Mouse (Mus musculus) NIH3T3 (cell line): ENCODE measurements at regions not wholly inside any gene's neighbourhood (a gene's known extent, or its start where the extent isn't known, plus 50 kb on each side); places are given as distances from the start of the nearest gene placed in this dataset.

Experiments used
- DNase-seq: peaks from one replicate; pipeline ENCODE4 v3.0.0-alpha.2; 2012; ENCODE audit warnings: low read depth

DNA sequence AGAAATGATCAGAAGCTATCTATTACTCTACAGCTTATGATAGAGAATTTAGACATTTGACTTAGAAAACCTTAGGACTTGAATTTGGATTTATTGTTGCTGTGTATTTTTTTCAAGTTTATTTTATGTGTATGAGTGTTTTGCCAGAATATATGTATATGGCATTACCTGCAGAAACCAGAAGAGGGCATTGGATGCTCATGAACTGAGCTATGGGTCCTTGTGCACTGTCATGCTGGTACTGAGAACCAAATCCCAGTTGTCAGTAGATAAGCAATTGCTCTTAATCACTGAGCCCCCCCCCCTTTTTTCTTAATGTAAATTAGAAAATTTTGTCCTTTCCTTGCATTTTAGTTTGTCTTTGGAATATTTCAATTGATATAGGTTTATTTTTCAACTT, 83.9 kb upstream of the 4932411N23Rik start:
- DNase-seq: peak; percentile 50
